Mouse (Mus musculus) urinary bladder, postnatal 0 days (tissue): Measurements from ENCODE around the gene Olfr1030. TPM values are rescaled to one million over a fixed set of nuclear protein-coding genes. Genes with fewer than 3 reads are reported as not detected.

Experiments used
- polyA plus RNA-seq: library from polyadenylated mRNA; unstranded; fragments of >200 nt; fragmentation: Nextera tagmentation; extraction: Ambion mirVana; gene quantifications from 2 replicates; pipeline ENCODE4 v1.2.1, GENCODE M21; 2015

Olfr1030 gene
- polyA plus RNA-seq, result not detected in 2 replicates

DNA sequence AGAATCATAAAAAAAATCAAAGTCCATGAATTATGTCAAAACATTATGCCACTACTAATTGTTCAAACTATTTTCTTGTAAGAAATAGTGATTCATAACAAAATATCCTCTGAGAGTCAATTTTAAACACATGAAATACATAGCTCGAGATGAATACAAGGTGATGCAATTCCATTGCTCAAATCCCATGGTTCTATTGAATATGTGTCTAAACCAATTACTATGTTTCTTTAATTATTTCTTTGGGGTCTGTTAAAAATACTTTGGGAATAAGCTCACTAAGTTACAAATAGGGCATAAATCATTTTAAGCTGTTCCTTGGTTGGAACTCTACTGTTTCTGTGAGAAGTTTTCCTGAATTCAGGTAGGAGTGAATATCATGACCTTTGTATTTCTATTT lies at the start of gene Olfr1030:
TSS of gene Olfr1030 (plus strand) at position 301 of the 400 bp plus-strand sequence.

DNA sequence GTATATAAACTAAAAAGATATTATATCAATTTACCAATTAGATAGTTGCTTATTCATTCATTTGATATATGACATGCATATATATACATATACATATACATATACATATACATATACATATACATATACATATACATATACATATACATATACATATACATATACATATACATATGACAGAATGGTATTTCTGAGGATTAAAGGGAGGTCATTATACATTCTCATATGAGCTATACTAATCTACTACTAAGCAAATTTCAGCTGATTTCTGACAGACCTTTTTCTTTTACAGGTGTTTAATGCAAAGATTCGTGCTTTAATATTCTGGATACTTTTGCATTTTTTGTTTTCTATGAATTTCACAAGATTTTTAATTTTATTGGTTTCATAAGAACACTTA lies 28.9 kb upstream of the Olfr1030 start, which contains the start of gene Olfr1028:
TSS of gene Olfr1028 (plus strand) at position 301 of the 400 bp plus-strand sequence.

DNA sequence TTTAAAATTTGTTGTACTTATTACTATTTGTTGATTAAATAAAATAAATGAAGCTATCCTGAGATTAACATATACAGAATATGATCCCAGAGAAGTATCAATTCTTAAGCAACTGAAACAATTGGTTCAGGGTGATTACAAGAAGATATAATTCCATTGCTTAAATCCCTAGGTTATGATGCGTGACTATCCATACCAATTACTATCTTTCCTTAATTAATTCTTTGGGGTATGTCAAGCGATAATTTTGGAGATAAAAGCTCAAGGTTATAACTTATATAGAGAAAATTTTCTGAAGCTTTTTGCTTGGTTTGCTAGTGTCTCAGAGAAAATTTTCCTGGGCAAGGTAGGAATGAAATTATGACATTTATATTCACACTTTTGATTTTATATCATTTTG lies 5.5 kb upstream of the Olfr1030 start, which contains the start of gene Olfr1029:
TSS of gene Olfr1029 (plus strand) at position 301 of the 400 bp plus-strand sequence.

DNA sequence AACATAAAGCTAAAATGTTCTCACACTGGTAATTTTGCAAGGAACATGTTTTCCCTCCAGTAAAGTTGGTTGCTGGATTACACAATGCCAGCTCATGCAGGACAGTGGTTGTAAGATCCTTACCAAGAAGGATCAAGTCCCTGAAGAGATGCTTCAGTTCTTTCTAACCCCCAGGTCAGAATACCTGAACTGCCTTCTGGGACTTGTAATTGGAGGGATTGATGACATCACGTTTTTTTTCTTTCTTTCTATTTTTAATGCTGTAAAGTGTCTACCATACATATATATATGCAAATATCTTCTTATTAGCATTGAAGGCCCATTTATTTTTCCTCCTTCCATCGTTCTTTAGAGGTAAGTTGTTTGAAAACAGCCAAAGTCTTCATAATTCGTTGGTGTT lies 10.9 kb downstream of the Olfr1030 start, which contains the start of gene Olfr1031:
TSS of gene Olfr1031 (plus strand) at position 301 of the 400 bp plus-strand sequence.

DNA sequence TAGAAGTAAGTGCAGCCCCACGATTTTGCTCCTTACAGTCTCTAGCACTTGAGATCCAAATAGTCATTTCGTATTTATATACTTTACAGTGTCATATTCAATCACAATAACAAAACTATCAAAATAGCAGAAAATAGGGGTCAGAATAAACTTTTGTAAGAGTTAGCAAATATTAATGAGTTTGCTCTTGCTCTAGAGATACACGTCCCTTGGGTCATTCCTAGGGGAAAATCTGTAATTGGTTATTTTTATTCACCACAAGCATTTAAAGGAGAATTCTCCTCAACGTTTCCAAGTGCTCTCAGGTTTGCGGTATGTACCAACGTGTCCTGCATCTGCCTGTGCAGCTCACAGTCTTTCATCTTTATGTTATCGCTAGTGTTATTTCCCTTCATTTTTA lies 26.2 kb downstream of the Olfr1030 start, which contains the start of gene Olfr1032:
TSS of gene Olfr1032 (plus strand) at position 301 of the 400 bp plus-strand sequence.

DNA sequence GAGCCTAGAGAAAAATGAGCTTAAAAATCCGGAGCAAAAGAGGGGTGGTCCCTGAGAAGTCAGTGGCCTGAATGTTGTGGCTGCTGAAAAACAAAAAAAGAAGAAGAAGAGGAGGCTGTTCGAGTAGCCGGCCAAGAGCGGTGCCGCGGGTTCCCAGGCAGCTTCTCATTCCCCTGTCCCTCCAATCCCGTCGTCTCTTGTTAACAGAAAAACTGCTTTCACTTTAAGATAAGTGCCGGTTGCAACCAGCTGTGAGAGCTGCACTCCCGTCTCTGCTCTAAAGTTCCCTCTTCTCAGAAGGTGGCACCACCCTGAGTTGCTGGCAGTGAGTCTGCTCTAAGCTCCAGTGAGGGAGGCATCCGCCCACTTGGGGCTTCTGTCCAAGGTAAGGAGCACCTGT lies 41.3 kb downstream of the Olfr1030 start, which contains the start of gene Olfr1033:
TSS of gene Olfr1033 (plus strand) at position 228 of the 400 bp plus-strand sequence.

Other genes with a start within 250 kb of the Olfr1030 start
- not detected in 2 replicates for gene Olfr1012, start 216.5 kb upstream of the Olfr1030 start, polyA plus RNA-seq
- gene Olfr1013, start 212.2 kb upstream of the Olfr1030 start, polyA plus RNA-seq, result not detected in 2 replicates
- gene Olfr1014, start 206.6 kb upstream of the Olfr1030 start, polyA plus RNA-seq, result not detected in 2 replicates
- not detected in 2 replicates for gene Olfr1015, start 197.3 kb upstream of the Olfr1030 start, polyA plus RNA-seq
- not detected in 2 replicates for gene Olfr1016, start 176.7 kb upstream of the Olfr1030 start, polyA plus RNA-seq
- gene Olfr1018, start 160.8 kb upstream of the Olfr1030 start, polyA plus RNA-seq, result not detected in 2 replicates
- gene Olfr1019, start 133.8 kb upstream of the Olfr1030 start, polyA plus RNA-seq, result not detected in 2 replicates
- gene Olfr1020, start 132.2 kb upstream of the Olfr1030 start, polyA plus RNA-seq, result not detected in 2 replicates
- gene Olfr1022, start 110.7 kb upstream of the Olfr1030 start, polyA plus RNA-seq, result not detected in 2 replicates
- gene Olfr1023, start 93.6 kb upstream of the Olfr1030 start, polyA plus RNA-seq, result not detected in 2 replicates
- not detected in 2 replicates for gene Olfr1024, start 74.2 kb upstream of the Olfr1030 start, polyA plus RNA-seq
- not detected in 2 replicates for gene Olfr1025-ps1, start 64.1 kb upstream of the Olfr1030 start, polyA plus RNA-seq
- not detected in 2 replicates for gene Olfr1026, start 57.7 kb upstream of the Olfr1030 start, polyA plus RNA-seq
- not detected in 2 replicates for gene Olfr1028, start 28.8 kb upstream of the Olfr1030 start, polyA plus RNA-seq
- gene Olfr1029, start 5.4 kb upstream of the Olfr1030 start, polyA plus RNA-seq, result not detected in 2 replicates
- gene Olfr1031, start 11.0 kb downstream of the Olfr1030 start, polyA plus RNA-seq, result not detected in 2 replicates
- not detected in 2 replicates for gene Olfr1032, start 26.3 kb downstream of the Olfr1030 start, polyA plus RNA-seq
- gene Olfr1033, start 41.4 kb downstream of the Olfr1030 start, polyA plus RNA-seq, result 41.0 TPM in 2 replicates
- gene Olfr1034, start 66.6 kb downstream of the Olfr1030 start, polyA plus RNA-seq, result 0.07 TPM in 2 replicates
- not detected in 2 replicates for gene Olfr1036, start 94.7 kb downstream of the Olfr1030 start, polyA plus RNA-seq
- gene Olfr1037, start 108.1 kb downstream of the Olfr1030 start, polyA plus RNA-seq, result not detected in 2 replicates
- gene Olfr1039, start 156.7 kb downstream of the Olfr1030 start, polyA plus RNA-seq, result not detected in 2 replicates
- gene Olfr1040, start 167.5 kb downstream of the Olfr1030 start, polyA plus RNA-seq, result not detected in 2 replicates
- gene Olfr1042, start 182.6 kb downstream of the Olfr1030 start, polyA plus RNA-seq, result not detected in 2 replicates
- not detected in 2 replicates for gene Olfr1043, start 188.2 kb downstream of the Olfr1030 start, polyA plus RNA-seq
- not detected in 2 replicates for gene Olfr1044, start 198.5 kb downstream of the Olfr1030 start, polyA plus RNA-seq
- gene Olfr52, start 206.4 kb downstream of the Olfr1030 start, polyA plus RNA-seq, result not detected in 2 replicates
- not detected in 2 replicates for gene Olfr1045, start 223.7 kb downstream of the Olfr1030 start, polyA plus RNA-seq
- gene Olfr1046, start 240.0 kb downstream of the Olfr1030 start, polyA plus RNA-seq, result not detected in 2 replicates